Mouse (Mus musculus) gastrocnemius, adult 2 months (tissue): Measurements from ENCODE around the gene Thop1. TPM values are rescaled to one million over a fixed set of nuclear protein-coding genes. Genes with fewer than 3 reads are reported as not detected.
"Not testable (repeated sequence)": the region's sequence is repeated elsewhere in the genome, so short reads cannot be mapped to it uniquely, and the experiment has no call there.

Experiments used
- DNase-seq: peaks from one replicate; pipeline ENCODE4 v3.0.0; 2022
- H3K27ac ChIP-seq: fragments of 200-600 bp; 2 replicates; pipeline ENCODE4 v1.8.1; 2022; ENCODE audit warnings: mild to moderate bottlenecking
- H3K4me3 ChIP-seq: fragments of 200-600 bp; 2 replicates; pipeline ENCODE4 v1.8.1; 2022; ENCODE audit warnings: mild to moderate bottlenecking, moderate library complexity
- CTCF ChIP-seq: fragments of 200-600 bp; IDR thresholded peaks from 2 replicates; pipeline ENCODE4 v1.8.1; 2022; ENCODE audit warnings: antibody characterized with exemption, mild to moderate bottlenecking, moderate library complexity
- intact Hi-C: fragments of 180-260 bp; cut with DNase I; formaldehyde crosslinking; loops from one replicate; pipeline ENCODE4 v1.15.1; 2025
- total RNA-seq, 2 experiments: library from RNA; stranded (reverse); gene quantifications; 2 replicates each; pipeline ENCODE4 v1.2.3; 2021

The Thop1 gene
- total RNA-seq, 2 experiments from 2014 or later: 25.1 to 25.9 TPM

GRCm38 (mm10) chr10:81062710-81063109, 7.1 kb upstream of the Thop1 start:
- no peak for TF ChIP-seq CTCF
- intact Hi-C loops: no loop called here
- H3K27ac ChIP-seq: no peak overlapping the region
- no peak overlapping the region for H3K4me3 ChIP-seq
- no peak for DNase-seq

- intact Hi-C loops, H3K27ac ChIP-seq, DNase-seq, H3K4me3 ChIP-seq: not testable (repeated sequence)
Observed at GRCm38 (mm10) chr10:81064519-81064918, 5.3 kb upstream of the Thop1 start.

DNA sequence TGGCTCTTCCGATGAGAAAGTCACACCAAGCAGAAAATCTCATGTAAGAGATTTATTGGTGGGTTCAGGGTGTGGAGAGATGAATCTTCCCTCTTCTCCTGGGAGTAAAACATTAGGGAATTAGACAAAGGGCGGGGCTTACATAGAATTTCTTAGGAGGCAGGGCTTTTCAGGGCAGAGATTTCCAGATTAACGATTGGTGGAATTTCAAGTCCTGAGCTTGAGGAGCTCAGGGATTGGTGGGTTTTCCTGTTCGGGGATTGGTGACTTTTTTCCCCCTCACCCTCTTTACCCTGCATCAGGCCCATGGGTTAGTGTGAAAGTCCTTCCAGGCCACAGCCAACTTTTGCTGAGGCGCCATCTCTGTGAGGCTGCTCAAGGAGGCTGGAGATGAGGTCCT, 1.1 kb upstream of the Thop1 start:
- no peak for TF ChIP-seq CTCF
- no peak for DNase-seq
- intact Hi-C loops: no loop called here
- no peak overlapping the region for H3K27ac ChIP-seq
- no peak overlapping the region for H3K4me3 ChIP-seq

DNA sequence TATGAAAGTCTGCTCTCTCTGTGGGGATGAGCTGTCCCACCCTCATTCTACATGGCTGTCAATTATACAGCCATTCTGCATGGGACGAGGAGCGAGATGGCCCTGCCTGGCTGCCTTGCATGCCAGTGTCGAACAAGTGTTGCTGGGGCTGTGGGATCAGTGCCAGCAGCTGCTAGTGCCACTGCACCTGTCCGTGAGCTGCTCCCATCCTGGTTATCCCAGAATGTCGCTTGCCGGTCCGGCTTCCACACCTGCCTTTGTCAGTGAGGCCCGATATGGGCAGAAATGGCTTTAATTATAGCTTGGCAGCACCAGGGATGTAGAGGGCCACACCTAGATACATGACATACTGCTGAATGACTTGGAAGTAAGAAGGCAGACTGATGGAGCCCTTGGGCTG, 2.5 kb downstream of the Thop1 start:
- H3K4me3 ChIP-seq: no peak overlapping the region
- intact Hi-C loops: no loop called here
- H3K27ac ChIP-seq: no peak overlapping the region
- DNase-seq: no peak
- no peak for TF ChIP-seq CTCF

- peak; percentile 60 for TF ChIP-seq CTCF
- Histone ChIP-seq H3K27ac (peak overlapping the region; percentile 59), H3K4me3 (no peak overlapping the region)
- DNase-seq: no peak
- intact Hi-C loops: no loop called here
Observed at GRCm38 (mm10) chr10:81073464-81073863, 3.6 kb downstream of the Thop1 start.

GRCm38 (mm10) chr10:81075734-81076133, 5.9 kb downstream of the Thop1 start:
- H3K4me3 ChIP-seq: no peak overlapping the region
- TF ChIP-seq CTCF: no peak
- intact Hi-C loops: no loop called here
- peak overlapping the region; percentile 85 for H3K27ac ChIP-seq
- DNase-seq: peak; percentile 67

- intact Hi-C loops: no loop called here
- no peak overlapping the region for H3K4me3 ChIP-seq
- no peak for DNase-seq
- peak overlapping the region; percentile 85 for H3K27ac ChIP-seq
- TF ChIP-seq CTCF: no peak
Observed at GRCm38 (mm10) chr10:81076356-81076755, 6.5 kb downstream of the Thop1 start.

DNA sequence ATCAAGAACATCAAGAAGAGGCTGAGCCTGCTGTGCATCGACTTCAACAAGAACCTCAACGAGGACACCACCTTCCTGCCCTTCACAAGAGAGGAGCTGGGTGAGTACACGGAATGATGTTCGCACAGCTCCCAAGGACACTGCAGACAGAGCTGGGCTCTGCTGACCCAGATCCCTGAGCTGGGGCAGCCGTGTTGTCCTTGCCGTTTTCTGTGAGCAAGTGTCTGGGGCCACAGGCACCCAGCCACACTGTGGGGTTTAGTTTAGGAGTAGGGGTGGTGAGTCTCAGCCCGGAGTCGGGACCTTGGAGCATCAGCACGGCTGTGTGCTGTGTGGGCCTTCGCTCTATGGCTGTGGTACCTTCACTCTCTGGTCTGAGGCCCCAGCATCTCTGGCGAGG, 8.1 kb downstream of the Thop1 start:
- H3K27ac ChIP-seq: no peak overlapping the region
- no peak for TF ChIP-seq CTCF
- no peak for DNase-seq
- H3K4me3 ChIP-seq: no peak overlapping the region
- intact Hi-C loops: no loop called here

- TF ChIP-seq CTCF: no peak
- peak overlapping the region; percentile 8; the same call in 1 of the 2 replicates for H3K27ac ChIP-seq
- intact Hi-C loops: loop anchor here (10.0 kb wide), 1 partner anchor 155 kb away; no protein-coding TSS in a partner anchor
- no peak overlapping the region for H3K4me3 ChIP-seq
- DNase-seq: no peak
Observed at GRCm38 (mm10) chr10:81080008-81080655, 10.3 kb downstream of the Thop1 start.

- intact Hi-C loops: loop anchor here (1.0 to 10.0 kb wide), 3 partner anchors 66 to 158 kb away; no protein-coding TSS in a partner anchor
- Histone ChIP-seq H3K27ac (peak overlapping the region; percentile 29), H3K4me3 (no peak overlapping the region)
- DNase-seq: peak; percentile 81
- TF ChIP-seq CTCF: peak; percentile 95
Observed at GRCm38 (mm10) chr10:81082168-81082960, 12.5 kb downstream of the Thop1 start.

DNA sequence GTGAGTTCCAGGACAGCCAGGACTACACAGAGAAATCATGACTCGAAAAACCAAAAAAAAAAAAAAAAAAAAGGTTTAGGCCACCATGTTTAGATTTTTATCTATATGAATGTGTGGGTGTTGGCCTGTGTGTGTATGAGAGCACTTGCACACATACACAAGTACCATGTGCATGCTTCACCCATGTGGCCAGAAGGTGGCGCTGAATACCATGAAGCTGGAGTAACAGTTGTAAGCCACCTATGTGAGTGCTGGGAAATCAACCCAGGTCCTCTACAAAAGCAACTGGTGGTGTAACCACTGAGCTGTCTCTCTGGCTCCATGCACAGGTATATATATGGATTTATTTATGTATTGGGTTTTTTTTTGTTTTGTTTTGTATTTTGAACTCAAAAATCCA, 17.2 kb downstream of the Thop1 start:
- no peak overlapping the region for H3K27ac ChIP-seq
- intact Hi-C loops: loop anchor here (2.0 to 10.0 kb wide), 2 partner anchors 88 to 162 kb away; no protein-coding TSS in a partner anchor
- H3K4me3 ChIP-seq: no peak overlapping the region
- TF ChIP-seq CTCF: peak; percentile 58
- no peak for DNase-seq

DNA sequence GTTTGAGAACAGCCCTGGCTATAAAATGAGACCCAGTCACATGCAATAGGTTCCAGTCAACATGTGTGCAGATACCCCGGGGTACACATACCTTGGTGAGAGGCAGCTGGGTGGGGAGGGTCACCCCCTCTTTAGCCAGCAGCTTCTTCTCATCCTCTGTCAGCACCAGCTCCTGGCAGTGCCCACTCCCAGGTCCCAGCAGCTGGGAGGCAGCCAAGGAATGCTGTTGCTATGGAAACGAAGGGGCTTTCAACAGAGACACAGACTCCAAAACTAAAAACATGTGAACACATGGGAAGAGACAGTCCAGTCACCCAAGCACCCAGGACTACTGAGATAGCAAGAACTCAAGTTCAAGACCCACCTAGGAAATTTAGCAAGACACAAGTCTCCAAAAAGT, 19.4 kb downstream of the Thop1 start:
- no peak for TF ChIP-seq CTCF
- intact Hi-C loops: loop anchor here (10.0 kb wide), 1 partner anchor 164 kb away; no protein-coding TSS in a partner anchor
- no peak for DNase-seq
- H3K4me3 ChIP-seq: no peak overlapping the region
- H3K27ac ChIP-seq: no peak overlapping the region

GRCm38 (mm10) chr10:81090621-81091020, 20.8 kb downstream of the Thop1 start:
- intact Hi-C loops: no loop called here
- Histone ChIP-seq H3K27ac (no peak overlapping the region), H3K4me3 (no peak overlapping the region)
- no peak for TF ChIP-seq CTCF
- no peak for DNase-seq
